In genomic region chr8:121936391-121936790, GRCm38 (mm10) we compare ENCODE assay signal across 14 mouse cellular contexts. TPM values are rescaled to one million over a fixed set of nuclear protein-coding genes. Genes with fewer than 3 reads are reported as not detected.
DNase-seq lines count a peak whose midpoint lies in the region; ATAC-seq lines count a peak whose summit lies in the region.
"Had no signal": no experiment of that assay in that cellular context is flagged by ENCODE, and none has a peak within 500 bp of the region (broad histone marks: within the 10 kb centered on the region; RNA-seq: fewer than 3 reads in every experiment).

No protein-coding gene starts in this region.

- H3K4me2 ChIP-seq in neural tube, embryonic 14.5 days (ENCODE audit: low read depth, low read length), result no peak overlapping the region

- H3K27ac ChIP-seq in neural tube, embryonic 14.5 days (ENCODE audit: low read depth, low read length), result peak overlapping the region; percentile 85

- 58% methylated on average over 14 of the region's 14 CpGs for WGBS in neural tube, embryonic 14.5 days

- H3K36me3 ChIP-seq in neural tube, embryonic 14.5 days (ENCODE audit: control insufficient read depth, insufficient read depth, low read length), result no peaks in the 10 kb centered on the region
- H3K36me3 ChIP-seq: G1E had no signal

- no peak overlapping the region for H3K4me3 ChIP-seq in neural tube, embryonic 14.5 days (ENCODE audit: low read depth, low read length)
- H3K4me3 ChIP-seq: megakaryocyte, embryonic 14.5 days had no signal

- H3K4me1 ChIP-seq in neural tube, embryonic 14.5 days (ENCODE audit: control insufficient read depth, insufficient read depth, low read length), result peaks cover 5% of the 10 kb centered on the region; the same call in 1 of the 2 replicates

- ATAC-seq in neural tube, embryonic 14.5 days (ENCODE audit: low read depth), result no peak
- ATAC-seq: activated CD4-positive, CD25-positive, alpha-beta regulatory T cell, adult 4 months had no signal

- peak; percentile 31 to 48 for DNase-seq in cerebellum, postnatal 14 days
- DNase-seq in cerebellum, adult 18-20 months, result no peak
- DNase-seq in kidney, postnatal 14 days, result peak; percentile 14
- DNase-seq in kidney, postnatal 25 days, result no peak
- peak; percentile 69 for DNase-seq in gastrocnemius, adult 18-20 months (ENCODE audit: low spot score)
- DNase-seq in right cerebral cortex, adult 18-20 months, result no peak
- no peak for DNase-seq in frontal cortex, postnatal 14 days (ENCODE audit: low spot score in 2 of 2)
- DNase-seq: kidney, adult 8-10 months had no signal

- H3K9me3 ChIP-seq in neural tube, embryonic 14.5 days (ENCODE audit: control insufficient read depth, low read length), result no peaks in the 10 kb centered on the region
- H3K9me3 ChIP-seq: G1E had no signal

- no peaks in the 10 kb centered on the region for H3K27me3 ChIP-seq in neural tube, embryonic 14.5 days (ENCODE audit: control insufficient read depth, insufficient read depth, low read length)
- H3K27me3 ChIP-seq: megakaryocyte, embryonic 14.5 days had no signal

- H3K9ac ChIP-seq in neural tube, embryonic 14.5 days (replicated peaks; ENCODE audit: low read depth, low read length), result no peak overlapping the region

RNA-seq across cellular contexts. Expression of gene Car5a, which starts 8.3 kb away (rescaled TPM):
- not detected for total RNA-seq in gastrocnemius, adult 18-20 months (2021)
- 0.16 TPM in 1 of 2 replicates, not detected in the other for polyA plus RNA-seq in neural tube, embryonic 14.5 days (2014; fragmentation: Nextera tagmentation; extraction: Ambion mirVana)
- polyA plus RNA-seq: heart, embryonic 14.5 days; neural tube, embryonic 11.5 days had no signal

RNA-seq across cellular contexts. Expression of gene Banp, which starts 13.2 kb away (rescaled TPM):
- 1 to 10 TPM; 8.4 TPM for total RNA-seq in gastrocnemius, adult 18-20 months (2021)
- 47.2 and 53.9 TPM in 2 replicates for polyA plus RNA-seq in neural tube, embryonic 14.5 days (2014; fragmentation: Nextera tagmentation; extraction: Ambion mirVana)

RNA-seq across cellular contexts. Expression of gene Slc7a5, which starts 28.9 kb away (rescaled TPM):
- 1 to 10 TPM; 1.0 to 1.4 TPM for total RNA-seq in gastrocnemius, adult 18-20 months (2021)
- 38.1 and 50.7 TPM in 2 replicates for polyA plus RNA-seq in neural tube, embryonic 14.5 days (2014; fragmentation: Nextera tagmentation; extraction: Ambion mirVana)

Comparison
In these comparisons a context has a peak if more than half of its experiments do, and no peak if none do; other contexts are left out.
1. DNase-seq: peak in cerebellum, postnatal 14 days (2 of 2), kidney, postnatal 14 days (single experiment) and gastrocnemius, adult 18-20 months (single experiment); none in cerebellum, adult 18-20 months (0 of 2), kidney, postnatal 25 days (0 of 2), right cerebral cortex, adult 18-20 months (single experiment) and frontal cortex, postnatal 14 days (0 of 2).